Mouse (Mus musculus) T-helper 1 cell (primary cell): ENCODE measurements at regions not wholly inside any gene's neighbourhood (a gene's known extent, or its start where the extent isn't known, plus 50 kb on each side); places are given as distances from the start of the nearest gene placed in this dataset.

Source experiments
- in situ Hi-C: fragments of 300-600 bp; cut with MboI, MseI; formaldehyde crosslinking; loops from one replicate; pipeline ENCODE4 v1.15.1; 2025; ENCODE audit warnings: high pct_unique_total_duplicates

GRCm38 (mm10) chr14:94860191-94860590 lies 969.7 kb upstream of the Pcdh9 start:
- in situ Hi-C loops = no loop called here

- in situ Hi-C loops = no loop called here
These were observed 978.5 kb upstream of the Pcdh9 start for GRCm38 (mm10) chr14:94869011-94869410.

DNA sequence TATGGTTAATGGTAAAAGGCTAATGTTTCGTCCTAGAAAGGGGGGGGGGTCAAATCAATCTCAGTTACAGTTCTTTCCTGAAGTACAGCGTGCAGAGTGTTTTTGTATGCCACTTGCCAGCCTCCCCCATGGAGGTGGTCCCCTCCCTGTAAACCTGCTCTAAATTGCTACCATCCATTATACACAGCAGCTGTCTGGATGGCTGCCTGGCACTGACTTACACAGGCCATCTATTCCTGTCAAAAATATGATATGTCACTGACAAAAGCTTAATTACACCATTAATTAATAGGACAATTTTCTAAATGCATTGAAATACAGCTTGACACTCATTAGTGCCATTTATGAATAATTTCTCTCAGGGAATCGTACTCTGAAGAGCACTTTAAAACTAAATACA lies 995.0 kb upstream of the 4921530L21Rik start:
- in situ Hi-C loops = no loop called here

GRCm38 (mm10) chr14:94895261-94895769 lies 985.7 kb upstream of the 4921530L21Rik start:
- in situ Hi-C loops = no loop called here

- in situ Hi-C loops = no loop called here
These were observed 982.3 kb upstream of the 4921530L21Rik start for GRCm38 (mm10) chr14:94898667-94899281.

DNA sequence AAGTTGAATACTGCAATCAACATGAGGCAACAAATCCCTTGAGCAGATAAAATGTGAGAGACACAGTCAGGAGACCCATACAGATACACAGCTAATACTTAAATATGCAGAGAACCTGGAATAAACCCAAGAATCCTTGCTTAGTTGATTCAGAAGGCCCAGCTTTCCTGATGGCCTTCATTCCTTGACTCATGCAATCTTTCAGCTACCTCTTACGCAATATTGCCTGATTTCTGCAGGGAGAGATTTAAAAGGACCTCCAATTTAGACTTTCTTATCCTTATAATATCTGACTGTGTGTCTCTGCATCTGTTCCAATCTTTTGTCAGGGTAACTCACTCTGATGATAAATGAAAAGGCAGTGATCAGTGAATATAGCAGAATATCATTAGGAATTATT lies 968.7 kb upstream of the 4921530L21Rik start:
- in situ Hi-C loops = loop anchor here (10.0 kb wide), 1 partner anchor 192 kb away; no protein-coding TSS in a partner anchor

DNA sequence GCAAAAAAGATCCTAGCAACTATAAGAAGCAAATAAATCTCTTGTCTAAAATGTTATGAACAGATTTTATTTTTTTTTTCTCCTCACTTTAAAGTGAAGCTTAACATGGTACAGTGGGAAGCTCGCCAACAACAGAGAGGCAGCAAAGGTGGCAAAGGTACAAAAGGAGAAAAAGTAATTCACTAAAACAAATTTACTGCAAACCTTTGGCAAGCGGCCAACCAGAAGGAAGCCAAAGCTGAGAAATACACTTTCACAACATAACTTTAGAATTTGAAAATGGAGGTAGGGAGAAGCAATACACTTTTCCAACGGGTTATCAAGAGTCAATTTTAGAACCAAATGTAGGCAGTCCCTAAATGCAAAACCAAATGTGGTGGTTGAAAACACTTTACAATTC lies 939.6 kb upstream of the 4921530L21Rik start:
- in situ Hi-C loops = no loop called here
